Mouse (Mus musculus) ES-E14 (cell line): ENCODE measurements at regions not wholly inside any gene's neighbourhood (a gene's known extent, or its start where the extent isn't known, plus 50 kb on each side); places are given as distances from the start of the nearest gene placed in this dataset.

Experiments
- CHD2 ChIP-seq: IDR thresholded peaks from 2 replicates; pipeline ENCODE4 v1.6.1; 2014; ENCODE audit warnings: mild to moderate bottlenecking, low read depth, low read length, inconsistent platforms
- HCFC1 ChIP-seq: IDR thresholded peaks from 2 replicates; pipeline ENCODE4 v1.6.1; 2012; ENCODE audit warnings: low read length, inconsistent platforms, borderline replicate concordance; ENCODE audit not compliant: insufficient read depth

DNA sequence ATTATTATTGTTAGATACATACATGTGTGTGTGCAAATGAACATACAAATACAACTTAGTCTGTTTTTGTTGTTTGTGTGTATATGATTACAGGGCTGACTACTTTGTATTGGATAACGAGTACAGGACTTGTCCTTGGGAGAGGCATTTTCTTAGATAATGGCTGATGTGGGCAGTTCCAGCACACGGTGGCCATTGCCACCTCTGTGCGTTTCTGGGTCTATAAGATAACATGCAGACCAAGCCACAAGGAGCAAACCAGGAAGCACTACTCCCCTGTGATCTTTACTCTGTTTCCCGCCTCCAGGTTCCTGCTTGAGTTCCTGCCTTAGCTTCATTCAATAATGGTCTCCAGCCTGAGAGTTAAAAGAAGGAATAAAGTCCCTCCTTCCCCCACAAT is 77.3 kb upstream of the Mbnl1 start:
- TF ChIP-seq CHD2 = no peak
- TF ChIP-seq HCFC1 = no peak
